Mouse (Mus musculus): Measurements from ENCODE around the gene Slc37a1. TPM values are rescaled to one million over a fixed set of nuclear protein-coding genes. Genes with fewer than 3 reads are reported as not detected.
A peak's percentile ranks its signal among the peaks of the same experiment; 100 is the strongest.

Slc37a1 gene
- polyA plus RNA-seq, 1 experiment from 2014 or later: 21.1 TPM

GRCm38 (mm10) chr17:31257898-31258297 is 28.7 kb upstream of the Slc37a1 start:
- H3K4me1 ChIP-seq (ENCODE audit: control insufficient read depth, insufficient read depth, low read length): no peaks in the 10 kb centered on the region; the same call in 1 of the 2 replicates
- 93% methylated on average over 12 of the region's 12 CpGs for WGBS
- no peak overlapping the region for H3K4me3 ChIP-seq (ENCODE audit: low read length)
- ATAC-seq: no peak
- H3K4me2 ChIP-seq (ENCODE audit: low read depth, low read length): no peak overlapping the region
- H3K9me3 ChIP-seq (ENCODE audit: control insufficient read depth, low read length): no peaks in the 10 kb centered on the region
- no peak overlapping the region for H3K27ac ChIP-seq (ENCODE audit: low read length)
- no peak overlapping the region for H3K9ac ChIP-seq (ENCODE audit: low read depth, low read length)
- H3K36me3 ChIP-seq (ENCODE audit: control insufficient read depth, insufficient read depth, low read length): no peaks in the 10 kb centered on the region
- no peaks in the 10 kb centered on the region for H3K27me3 ChIP-seq (replicated peaks; ENCODE audit: control insufficient read depth, insufficient read depth, low read length)

DNA sequence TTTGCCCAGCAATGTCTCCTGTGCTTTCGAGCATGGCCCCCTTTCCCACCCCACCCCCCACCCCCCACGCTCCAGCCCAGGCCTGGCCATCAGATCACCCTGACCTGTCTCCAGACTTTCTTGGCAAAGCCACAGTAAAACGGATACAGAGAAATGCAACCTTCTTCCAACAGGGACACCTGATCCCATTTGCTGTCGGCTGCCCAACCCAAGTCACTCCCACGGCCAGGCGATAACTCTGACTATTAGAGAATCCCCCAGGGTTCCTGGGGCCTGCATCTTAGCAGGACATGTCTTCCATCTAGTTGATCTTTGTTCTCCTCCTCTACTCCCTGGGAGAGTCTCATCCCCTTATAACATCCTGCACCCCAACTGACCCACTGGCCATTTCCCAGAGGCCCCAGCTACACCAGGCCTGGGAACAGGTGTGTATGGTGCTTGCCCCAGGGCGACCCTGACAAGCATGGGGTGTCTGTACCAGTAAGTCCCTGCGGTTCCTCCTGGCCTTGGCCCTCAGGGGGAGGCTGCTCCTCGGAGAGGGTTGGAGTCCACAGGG is 28.2 kb upstream of the Slc37a1 start:
- no peaks in the 10 kb centered on the region for H3K9me3 ChIP-seq (ENCODE audit: control insufficient read depth, low read length)
- no peak overlapping the region for H3K4me3 ChIP-seq (ENCODE audit: low read length)
- no peak overlapping the region for H3K9ac ChIP-seq (ENCODE audit: low read depth, low read length)
- WGBS: 84% methylated on average over 9 of the region's 9 CpGs
- no peaks in the 10 kb centered on the region for H3K36me3 ChIP-seq (ENCODE audit: control insufficient read depth, insufficient read depth, low read length)
- no peak for ATAC-seq
- H3K4me1 ChIP-seq (ENCODE audit: control insufficient read depth, insufficient read depth, low read length): no peaks in the 10 kb centered on the region; the same call in 1 of the 2 replicates
- no peak overlapping the region for H3K4me2 ChIP-seq (ENCODE audit: low read depth, low read length)
- H3K27me3 ChIP-seq (replicated peaks; ENCODE audit: control insufficient read depth, insufficient read depth, low read length): no peaks in the 10 kb centered on the region
- no peak overlapping the region for H3K27ac ChIP-seq (ENCODE audit: low read length)

DNA sequence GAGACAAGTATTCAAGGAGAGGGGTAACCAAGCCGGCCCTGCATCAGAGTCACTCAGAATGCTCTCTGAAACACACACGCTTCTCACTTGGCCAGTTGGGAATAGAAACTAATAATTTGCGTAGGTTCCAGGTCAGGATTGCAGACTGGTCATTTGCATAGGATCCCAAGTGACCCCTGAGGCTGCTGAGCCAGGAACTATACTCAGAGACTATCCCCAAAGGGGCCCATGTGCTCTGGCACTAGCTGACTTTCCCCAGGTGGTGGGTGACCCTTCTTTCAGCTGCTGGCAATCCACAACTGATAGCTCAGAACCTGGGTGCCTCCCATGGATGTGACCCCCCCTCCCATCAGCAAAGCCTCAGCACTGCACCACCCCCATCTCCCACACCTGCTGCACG is 27.4 kb upstream of the Slc37a1 start:
- Histone ChIP-seq H3K9ac (ENCODE audit: low read depth, low read length) (no peak overlapping the region), H3K36me3 (ENCODE audit: control insufficient read depth, insufficient read depth, low read length) (no peaks in the 10 kb centered on the region), H3K4me2 (ENCODE audit: low read depth, low read length) (no peak overlapping the region), H3K4me1 (ENCODE audit: control insufficient read depth, insufficient read depth, low read length) (no peaks in the 10 kb centered on the region; the same call in 1 of the 2 replicates), H3K4me3 (ENCODE audit: low read length) (no peak overlapping the region), H3K27me3 (replicated peaks; ENCODE audit: control insufficient read depth, insufficient read depth, low read length) (no peaks in the 10 kb centered on the region), H3K9me3 (ENCODE audit: control insufficient read depth, low read length) (no peaks in the 10 kb centered on the region), H3K27ac (ENCODE audit: low read length) (no peak overlapping the region)
- ATAC-seq: no peak
- 81% methylated on average over 4 of the region's 4 CpGs for WGBS

DNA sequence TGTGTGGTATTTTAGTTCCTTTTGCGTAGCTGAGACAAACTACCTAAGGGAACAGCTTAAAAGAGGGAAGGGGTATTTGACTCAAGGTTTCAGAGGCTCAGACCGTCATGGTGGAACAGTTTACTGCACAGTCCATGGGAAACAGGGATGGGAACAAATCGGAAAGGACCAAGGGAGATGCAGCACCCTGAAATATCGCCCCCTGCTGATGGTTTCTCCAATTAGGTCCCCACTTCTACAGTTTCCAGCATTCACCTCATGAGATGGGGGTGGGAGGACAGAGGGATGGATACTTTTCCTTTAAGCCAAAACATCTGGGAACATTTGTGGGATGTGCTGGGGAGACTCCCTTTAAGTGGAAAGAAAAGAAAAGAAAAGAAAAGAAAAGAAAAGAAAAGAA is 26.8 kb upstream of the Slc37a1 start:
- Histone ChIP-seq H3K36me3 (ENCODE audit: control insufficient read depth, insufficient read depth, low read length) (no peaks in the 10 kb centered on the region), H3K4me3 (ENCODE audit: low read length) (no peak overlapping the region), H3K27ac (ENCODE audit: low read length) (no peak overlapping the region), H3K4me2 (ENCODE audit: low read depth, low read length) (no peak overlapping the region), H3K9ac (ENCODE audit: low read depth, low read length) (no peak overlapping the region), H3K9me3 (ENCODE audit: control insufficient read depth, low read length) (no peaks in the 10 kb centered on the region), H3K4me1 (ENCODE audit: control insufficient read depth, insufficient read depth, low read length) (peaks cover under 1% of the 10 kb centered on the region; the same call in 1 of the 2 replicates), H3K27me3 (replicated peaks; ENCODE audit: control insufficient read depth, insufficient read depth, low read length) (no peaks in the 10 kb centered on the region)
- no peak for ATAC-seq
- WGBS: 67% methylated on average over 4 of the region's 4 CpGs

GRCm38 (mm10) chr17:31260430-31260829 is 26.2 kb upstream of the Slc37a1 start:
- H3K9me3 ChIP-seq (ENCODE audit: control insufficient read depth, low read length): no peaks in the 10 kb centered on the region
- no peak overlapping the region for H3K9ac ChIP-seq (ENCODE audit: low read depth, low read length)
- peaks cover 6% of the 10 kb centered on the region; the same call in 1 of the 2 replicates for H3K4me1 ChIP-seq (ENCODE audit: control insufficient read depth, insufficient read depth, low read length)
- no peak overlapping the region for H3K27ac ChIP-seq (ENCODE audit: low read length)
- H3K4me3 ChIP-seq (ENCODE audit: low read length): no peak overlapping the region
- ATAC-seq: no peak
- no peaks in the 10 kb centered on the region for H3K36me3 ChIP-seq (ENCODE audit: control insufficient read depth, insufficient read depth, low read length)
- WGBS: 80% methylated on average over 7 of the region's 7 CpGs
- H3K4me2 ChIP-seq (ENCODE audit: low read depth, low read length): no peak overlapping the region
- no peaks in the 10 kb centered on the region for H3K27me3 ChIP-seq (replicated peaks; ENCODE audit: control insufficient read depth, insufficient read depth, low read length)

GRCm38 (mm10) chr17:31261352-31261751 is 25.2 kb upstream of the Slc37a1 start:
- Histone ChIP-seq H3K36me3 (ENCODE audit: control insufficient read depth, insufficient read depth, low read length) (no peaks in the 10 kb centered on the region), H3K4me3 (ENCODE audit: low read length) (no peak overlapping the region), H3K27ac (ENCODE audit: low read length) (no peak overlapping the region), H3K4me1 (ENCODE audit: control insufficient read depth, insufficient read depth, low read length) (peaks cover 6% of the 10 kb centered on the region; the same call in 1 of the 2 replicates), H3K27me3 (replicated peaks; ENCODE audit: control insufficient read depth, insufficient read depth, low read length) (no peaks in the 10 kb centered on the region), H3K9ac (ENCODE audit: low read depth, low read length) (no peak overlapping the region), H3K9me3 (ENCODE audit: control insufficient read depth, low read length) (no peaks in the 10 kb centered on the region), H3K4me2 (ENCODE audit: low read depth, low read length) (no peak overlapping the region)
- ATAC-seq: no peak
- WGBS: 78% methylated on average over 6 of the region's 6 CpGs

GRCm38 (mm10) chr17:31262715-31263114 is 23.9 kb upstream of the Slc37a1 start:
- H3K4me3 ChIP-seq (ENCODE audit: low read length): no peak overlapping the region
- no peak overlapping the region for H3K4me2 ChIP-seq (ENCODE audit: low read depth, low read length)
- no peaks in the 10 kb centered on the region for H3K9me3 ChIP-seq (ENCODE audit: control insufficient read depth, low read length)
- H3K4me1 ChIP-seq (ENCODE audit: control insufficient read depth, insufficient read depth, low read length): peaks cover 6% of the 10 kb centered on the region; the same call in 1 of the 2 replicates
- no peak overlapping the region for H3K9ac ChIP-seq (ENCODE audit: low read depth, low read length)
- H3K27me3 ChIP-seq (replicated peaks; ENCODE audit: control insufficient read depth, insufficient read depth, low read length): no peaks in the 10 kb centered on the region
- no peaks in the 10 kb centered on the region for H3K36me3 ChIP-seq (ENCODE audit: control insufficient read depth, insufficient read depth, low read length)
- WGBS: 67% methylated on average over 5 of the region's 5 CpGs
- ATAC-seq: no peak
- H3K27ac ChIP-seq (ENCODE audit: low read length): no peak overlapping the region

DNA sequence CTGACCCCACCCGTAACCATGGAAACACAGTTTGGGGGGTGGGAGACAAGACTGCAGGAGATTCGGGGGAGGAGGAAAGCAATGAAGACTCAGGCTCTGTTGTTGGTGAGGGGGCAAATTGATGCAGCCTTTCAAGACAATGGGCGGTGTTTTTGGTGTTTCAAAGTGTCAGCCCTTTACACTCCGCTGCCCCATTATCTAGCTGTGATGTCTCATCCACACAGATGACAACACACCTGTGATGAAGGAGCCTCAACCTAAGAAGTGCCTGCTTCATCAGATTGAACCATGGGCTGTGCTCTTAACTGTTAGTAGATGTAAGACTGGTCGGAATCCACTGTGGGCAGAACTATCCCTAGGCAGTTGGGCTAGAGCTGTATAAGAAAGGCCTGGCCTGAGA is 22.8 kb upstream of the Slc37a1 start:
- no peak overlapping the region for H3K27ac ChIP-seq (ENCODE audit: low read length)
- no peak overlapping the region for H3K4me2 ChIP-seq (ENCODE audit: low read depth, low read length)
- H3K9me3 ChIP-seq (ENCODE audit: control insufficient read depth, low read length): no peaks in the 10 kb centered on the region
- H3K4me1 ChIP-seq (ENCODE audit: control insufficient read depth, insufficient read depth, low read length): peaks cover 6% of the 10 kb centered on the region; the same call in 1 of the 2 replicates
- 94% methylated on average over 5 of the region's 5 CpGs for WGBS
- no peak for ATAC-seq
- H3K4me3 ChIP-seq (ENCODE audit: low read length): no peak overlapping the region
- no peaks in the 10 kb centered on the region for H3K36me3 ChIP-seq (ENCODE audit: control insufficient read depth, insufficient read depth, low read length)
- H3K9ac ChIP-seq (ENCODE audit: low read depth, low read length): no peak overlapping the region
- no peaks in the 10 kb centered on the region for H3K27me3 ChIP-seq (replicated peaks; ENCODE audit: control insufficient read depth, insufficient read depth, low read length)

GRCm38 (mm10) chr17:31264372-31264771 is 22.2 kb upstream of the Slc37a1 start:
- H3K4me1 ChIP-seq (ENCODE audit: control insufficient read depth, insufficient read depth, low read length): peaks cover 6% of the 10 kb centered on the region; the same call in 1 of the 2 replicates
- H3K4me3 ChIP-seq (ENCODE audit: low read length): no peak overlapping the region
- H3K4me2 ChIP-seq (ENCODE audit: low read depth, low read length): no peak overlapping the region
- ATAC-seq: no peak
- H3K27ac ChIP-seq (ENCODE audit: low read length): no peak overlapping the region
- H3K9me3 ChIP-seq (ENCODE audit: control insufficient read depth, low read length): no peaks in the 10 kb centered on the region
- 55% methylated on average over 6 of the region's 6 CpGs for WGBS
- no peaks in the 10 kb centered on the region for H3K36me3 ChIP-seq (ENCODE audit: control insufficient read depth, insufficient read depth, low read length)
- H3K27me3 ChIP-seq (replicated peaks; ENCODE audit: control insufficient read depth, insufficient read depth, low read length): no peaks in the 10 kb centered on the region
- H3K9ac ChIP-seq (ENCODE audit: low read depth, low read length): no peak overlapping the region

GRCm38 (mm10) chr17:31265171-31265572 is 21.4 kb upstream of the Slc37a1 start:
- Histone ChIP-seq H3K9me3 (ENCODE audit: control insufficient read depth, low read length) (no peaks in the 10 kb centered on the region), H3K4me3 (ENCODE audit: low read length) (no peak overlapping the region), H3K27me3 (replicated peaks; ENCODE audit: control insufficient read depth, insufficient read depth, low read length) (no peaks in the 10 kb centered on the region), H3K4me1 (ENCODE audit: control insufficient read depth, insufficient read depth, low read length) (peaks cover 6% of the 10 kb centered on the region; the same call in 1 of the 2 replicates), H3K27ac (ENCODE audit: low read length) (no peak overlapping the region), H3K4me2 (ENCODE audit: low read depth, low read length) (no peak overlapping the region), H3K9ac (ENCODE audit: low read depth, low read length) (no peak overlapping the region), H3K36me3 (ENCODE audit: control insufficient read depth, insufficient read depth, low read length) (no peaks in the 10 kb centered on the region)
- ATAC-seq: peak; percentile 46; the same call in 1 of the 2 replicates
- 8% methylated on average over 3 of the region's 3 CpGs for WGBS
